Mouse (Mus musculus) forebrain, postnatal 0 days (tissue): ENCODE data around the gene St3gal3. TPM values are rescaled to one million over a fixed set of nuclear protein-coding genes. Genes with fewer than 3 reads are reported as not detected.

Experiments used
- ATAC-seq: fragments of 200-750 bp; cut with Nextera tagmentation; 2 replicates; pipeline ENCODE4 v1.8.0; 2017; ENCODE audit warnings: mild to moderate bottlenecking, moderate library complexity
- DNase-seq: peaks from one replicate; pipeline ENCODE4 v3.0.0-alpha.2; 2015
- H3K27ac ChIP-seq: fragments of 300-500 bp; sonication (generic); 2 replicates; pipeline ENCODE4 v1.5.1; 2014; ENCODE audit warnings: low read depth, mild to moderate bottlenecking, antibody characterized with exemption, low read length, moderate library complexity, mixed read lengths
- H3K27me3 ChIP-seq: fragments of 300-500 bp; sonication (generic); 2 replicates; pipeline ENCODE4 v1.6.1; 2014; ENCODE audit warnings: mild to moderate bottlenecking, low read length, mixed read lengths; ENCODE audit not compliant: insufficient read depth
- H3K36me3 ChIP-seq: fragments of 300-500 bp; sonication (generic); 2 replicates; pipeline ENCODE4 v1.6.1; 2014; ENCODE audit warnings: mild to moderate bottlenecking, moderate library complexity; ENCODE audit not compliant: insufficient read depth
- H3K4me1 ChIP-seq: fragments of 300-500 bp; sonication (generic); 2 replicates; pipeline ENCODE4 v1.6.1; 2014; ENCODE audit warnings: antibody characterized with exemption; ENCODE audit not compliant: insufficient read depth
- H3K4me2 ChIP-seq: fragments of 300-500 bp; sonication (generic); 2 replicates; pipeline ENCODE4 v1.6.1; 2014; ENCODE audit warnings: low read depth, mild to moderate bottlenecking, moderate library complexity
- H3K4me3 ChIP-seq: fragments of 300-500 bp; sonication (generic); 2 replicates; pipeline ENCODE4 v1.5.1; 2014; ENCODE audit warnings: low read depth, low read length, mixed read lengths
- H3K9ac ChIP-seq: fragments of 300-500 bp; sonication (generic); 2 replicates; pipeline ENCODE4 v1.6.1; 2014; ENCODE audit warnings: mild to moderate bottlenecking
- H3K9me3 ChIP-seq: fragments of 300-500 bp; sonication (generic); 2 replicates; pipeline ENCODE4 v1.6.1; 2016; ENCODE audit warnings: low read length
- CTCF ChIP-seq: sonication (generic); IDR thresholded peaks from 2 replicates; pipeline ENCODE4 v1.5.1; 2016; ENCODE audit warnings: antibody characterized with exemption, control low read depth, low read depth
- WGBS: fragments of 180-500 bp; shearing (Covaris S2); extraction: QIAGEN DNeasy Blood & Tissue Kit; methylation state at CpG from one replicate; pipeline ENCODE4 v1.1.7; 2014; 5-methylcytosine and 5-hydroxymethylcytosine counted together
- polyA plus RNA-seq: library from polyadenylated mRNA; unstranded; fragments of >200 nt; fragmentation: Nextera tagmentation; extraction: Ambion mirVana; gene quantifications from 2 replicates; pipeline ENCODE4 v1.2.1, GENCODE M21; 2015
- total RNA-seq: library from RNA; depleted of rRNA; stranded (reverse); fragments of >200 nt; gene quantifications from 2 replicates; pipeline ENCODE4 v1.2.3, GENCODE M21; 2014

Gene St3gal3
- total and polyA plus RNA-seq, 2 experiments from 2014 or later, result 11.2 to 36.1 TPM

GRCm38 (mm10) chr4:117947493-117947892, 187.2 kb downstream of the St3gal3 start:
- H3K4me3 ChIP-seq, result no peak overlapping the region
- H3K4me1 ChIP-seq, result 0 out of 2 replicates have a peak, but pooled peaks cover 3% of the 10 kb centered on the region
- no peak for TF ChIP-seq CTCF
- no peaks in the 10 kb centered on the region for H3K27me3 ChIP-seq
- peak; percentile 33 for DNase-seq
- ATAC-seq, result peak; percentile 75
- H3K9me3 ChIP-seq, result no peaks in the 10 kb centered on the region
- no peak overlapping the region for H3K4me2 ChIP-seq
- WGBS, result 52% methylated on average over 7 of the region's 7 CpGs
- H3K9ac ChIP-seq, result no peak overlapping the region
- H3K36me3 ChIP-seq, result peaks cover 2% of the 10 kb centered on the region; the same call in 1 of the 2 replicates
- peak overlapping the region; percentile 24; the same call in 1 of the 2 replicates for H3K27ac ChIP-seq

- Histone ChIP-seq H3K4me3 (no peak overlapping the region), H3K4me2 (no peak overlapping the region), H3K36me3 (no peaks in the 10 kb centered on the region), H3K27me3 (no peaks in the 10 kb centered on the region), H3K27ac (peak overlapping the region; percentile 24; the same call in 1 of the 2 replicates), H3K4me1 (0 out of 2 replicates have a peak, but pooled peaks cover 3% of the 10 kb centered on the region), H3K9me3 (no peaks in the 10 kb centered on the region), H3K9ac (no peak overlapping the region)
- TF ChIP-seq CTCF, result no peak
- peak; percentile 47; the same call in 1 of the 2 replicates for ATAC-seq
- WGBS, result 74% methylated on average over 11 of the region's 11 CpGs
- DNase-seq, result no peak
These were observed 187.9 kb downstream of the St3gal3 start for GRCm38 (mm10) chr4:117946639-117947305.

- DNase-seq, result no peak
- H3K36me3 ChIP-seq, result no peaks in the 10 kb centered on the region
- H3K27me3 ChIP-seq, result no peaks in the 10 kb centered on the region
- 0 out of 2 replicates have a peak, but pooled peaks cover 3% of the 10 kb centered on the region for H3K4me1 ChIP-seq
- 38% methylated on average over 5 of the region's 5 CpGs for WGBS
- H3K4me3 ChIP-seq, result no peak overlapping the region
- no peaks in the 10 kb centered on the region for H3K9me3 ChIP-seq
- TF ChIP-seq CTCF, result no peak
- no peak overlapping the region for H3K4me2 ChIP-seq
- H3K27ac ChIP-seq, result no peak overlapping the region
- no peak for ATAC-seq
- H3K9ac ChIP-seq, result no peak overlapping the region
These were observed 191.4 kb downstream of the St3gal3 start for GRCm38 (mm10) chr4:117943317-117943716.

GRCm38 (mm10) chr4:117936964-117937363, 197.8 kb downstream of the St3gal3 start:
- 96% methylated on average over 5 of the region's 5 CpGs for WGBS
- peaks cover 5% of the 10 kb centered on the region; the same call in 1 of the 2 replicates for H3K36me3 ChIP-seq
- no peaks in the 10 kb centered on the region for H3K9me3 ChIP-seq
- no peaks in the 10 kb centered on the region for H3K27me3 ChIP-seq
- no peak for TF ChIP-seq CTCF
- no peak overlapping the region for H3K4me3 ChIP-seq
- no peaks in the 10 kb centered on the region for H3K4me1 ChIP-seq
- H3K4me2 ChIP-seq, result no peak overlapping the region
- H3K9ac ChIP-seq, result no peak overlapping the region
- DNase-seq, result no peak
- no peak overlapping the region for H3K27ac ChIP-seq
- no peak for ATAC-seq

GRCm38 (mm10) chr4:117934081-117934480, 200.6 kb downstream of the St3gal3 start:
- H3K4me2 ChIP-seq, result no peak overlapping the region
- no peak for TF ChIP-seq CTCF
- H3K4me1 ChIP-seq, result peaks cover 7% of the 10 kb centered on the region; the same call in 1 of the 2 replicates
- H3K27me3 ChIP-seq, result peaks cover 12% of the 10 kb centered on the region; the same call in 1 of the 2 replicates
- H3K9me3 ChIP-seq, result no peaks in the 10 kb centered on the region
- no peak for ATAC-seq
- 90% methylated on average over 4 of the region's 4 CpGs for WGBS
- H3K27ac ChIP-seq, result no peak overlapping the region
- H3K9ac ChIP-seq, result no peak overlapping the region
- no peak for DNase-seq
- H3K36me3 ChIP-seq, result peaks cover 5% of the 10 kb centered on the region; the same call in 1 of the 2 replicates
- H3K4me3 ChIP-seq, result no peak overlapping the region

GRCm38 (mm10) chr4:117933248-117933647, 201.5 kb downstream of the St3gal3 start:
- ATAC-seq (no peak), DNase-seq (no peak)
- TF ChIP-seq CTCF, result no peak
- no peaks in the 10 kb centered on the region for H3K9me3 ChIP-seq
- peaks cover 21% of the 10 kb centered on the region; the same call in 1 of the 2 replicates for H3K27me3 ChIP-seq
- H3K36me3 ChIP-seq, result peaks cover 5% of the 10 kb centered on the region; the same call in 1 of the 2 replicates
- no peak overlapping the region for H3K9ac ChIP-seq
- no peak overlapping the region for H3K4me3 ChIP-seq
- no peak overlapping the region for H3K27ac ChIP-seq
- 83% methylated on average over 5 of the region's 5 CpGs for WGBS
- no peak overlapping the region for H3K4me2 ChIP-seq
- peaks cover 10% of the 10 kb centered on the region; the same call in 1 of the 2 replicates for H3K4me1 ChIP-seq

- Histone ChIP-seq H3K4me3 (0 out of 2 replicates have a peak within 1 kb of the TSS, but pooled peaks have one; percentile 3), H3K4me1 (peaks cover 18% of the 10 kb centered on the region; the same call in 1 of the 2 replicates), H3K9me3 (no peaks in the 10 kb centered on the region), H3K27ac (no peak within 1 kb of the TSS), H3K9ac (no peak within 1 kb of the TSS), H3K27me3 (peaks cover 31% of the 10 kb centered on the region), H3K4me2 (peak within 1 kb of the TSS; percentile 43), H3K36me3 (no peaks in the 10 kb centered on the region)
- DNase-seq (no peak), ATAC-seq (no peak)
- 7% methylated on average over 33 of the region's 33 CpGs for WGBS
- no peak for TF ChIP-seq CTCF
These were observed 205.3 kb downstream of the St3gal3 start, which contains the start of gene Artn for GRCm38 (mm10) chr4:117929391-117929881. Gene Artn (minus strand): TSS chr4:117929763.
